Mouse (Mus musculus): ENCODE results near the gene Grifin.

The Grifin gene

DNA sequence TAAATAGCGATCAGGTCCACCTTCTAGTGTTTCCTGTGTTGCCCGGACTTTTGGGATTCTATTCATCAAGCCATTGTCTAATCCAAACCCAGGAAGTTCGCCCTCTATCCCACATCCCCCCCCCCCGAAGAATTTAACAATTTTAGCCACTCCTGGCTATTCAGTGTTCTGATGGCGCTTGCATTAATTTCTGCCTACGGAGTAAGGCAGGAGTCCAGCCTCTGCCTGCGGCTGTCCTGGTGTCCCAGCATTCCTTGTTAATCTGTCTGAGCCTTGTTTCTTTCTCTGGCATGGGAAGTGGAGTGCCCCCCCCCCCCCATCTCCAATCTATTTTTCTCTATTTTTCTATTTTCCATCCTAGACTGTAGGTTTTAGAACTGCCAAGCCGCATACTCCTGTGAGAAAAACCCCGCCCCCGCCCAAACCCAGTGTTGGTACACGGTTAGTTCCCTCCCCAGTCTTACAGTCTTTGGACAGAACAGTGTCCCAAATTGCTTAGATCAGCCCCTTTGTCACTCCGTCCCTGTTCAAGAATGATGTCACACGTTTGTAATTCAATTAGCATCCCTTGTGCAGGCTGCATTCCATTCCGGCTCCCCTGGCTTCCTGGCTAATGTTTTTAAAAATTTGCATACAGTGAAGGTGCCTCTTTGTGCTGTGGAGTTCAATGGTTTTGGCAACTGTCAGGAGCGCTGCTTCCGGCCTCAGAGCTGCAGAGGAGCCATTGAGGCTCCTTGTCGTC is 15.4 kb downstream of the Grifin start:
- DNase-seq (ENCODE audit: low spot score in 2 of 2) = peak; percentile 33 to 53

DNA sequence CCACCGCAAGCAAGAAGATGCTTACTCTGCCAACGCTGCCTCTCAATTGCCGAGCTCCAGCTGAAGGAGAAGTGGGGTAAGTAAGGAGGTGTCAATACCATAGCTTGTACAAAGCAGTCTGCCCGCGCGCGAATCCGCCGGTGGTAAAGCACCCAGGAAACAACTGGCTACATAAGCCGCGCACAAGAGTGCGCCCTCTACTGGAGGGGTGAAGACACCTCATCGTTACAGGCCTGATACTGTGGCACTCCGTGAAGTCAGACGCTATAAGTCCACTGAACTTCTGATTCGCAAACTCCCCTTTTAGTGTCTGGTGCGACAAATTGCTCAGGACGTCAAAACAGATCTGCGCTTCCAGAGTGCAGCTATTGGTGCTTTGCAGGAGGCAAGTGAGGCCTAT is 18.5 kb downstream of the Grifin start:
- no peak for DNase-seq (ENCODE audit: low spot score in 2 of 2)

DNA sequence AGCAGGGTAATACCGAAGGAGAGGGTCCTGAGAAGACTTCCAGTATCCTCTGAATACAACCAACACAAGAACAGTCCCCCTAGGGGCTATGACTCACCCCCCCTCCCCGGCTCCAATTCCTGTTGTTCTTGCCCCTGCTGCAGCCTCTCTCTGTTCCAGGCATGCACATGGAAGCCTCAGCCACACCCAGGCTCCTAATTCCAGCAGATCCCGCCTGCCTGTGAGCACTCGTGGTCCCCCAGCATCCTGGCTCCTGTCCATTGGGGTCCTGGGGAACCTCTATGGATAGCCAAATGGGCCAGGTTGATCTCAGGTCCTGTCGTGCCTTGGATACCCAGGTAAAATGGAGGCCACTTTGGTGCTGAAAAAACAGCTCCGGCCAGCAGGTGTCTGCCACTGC is 19.2 kb downstream of the Grifin start:
- no peak for DNase-seq (ENCODE audit: low spot score in 2 of 2)

DNA sequence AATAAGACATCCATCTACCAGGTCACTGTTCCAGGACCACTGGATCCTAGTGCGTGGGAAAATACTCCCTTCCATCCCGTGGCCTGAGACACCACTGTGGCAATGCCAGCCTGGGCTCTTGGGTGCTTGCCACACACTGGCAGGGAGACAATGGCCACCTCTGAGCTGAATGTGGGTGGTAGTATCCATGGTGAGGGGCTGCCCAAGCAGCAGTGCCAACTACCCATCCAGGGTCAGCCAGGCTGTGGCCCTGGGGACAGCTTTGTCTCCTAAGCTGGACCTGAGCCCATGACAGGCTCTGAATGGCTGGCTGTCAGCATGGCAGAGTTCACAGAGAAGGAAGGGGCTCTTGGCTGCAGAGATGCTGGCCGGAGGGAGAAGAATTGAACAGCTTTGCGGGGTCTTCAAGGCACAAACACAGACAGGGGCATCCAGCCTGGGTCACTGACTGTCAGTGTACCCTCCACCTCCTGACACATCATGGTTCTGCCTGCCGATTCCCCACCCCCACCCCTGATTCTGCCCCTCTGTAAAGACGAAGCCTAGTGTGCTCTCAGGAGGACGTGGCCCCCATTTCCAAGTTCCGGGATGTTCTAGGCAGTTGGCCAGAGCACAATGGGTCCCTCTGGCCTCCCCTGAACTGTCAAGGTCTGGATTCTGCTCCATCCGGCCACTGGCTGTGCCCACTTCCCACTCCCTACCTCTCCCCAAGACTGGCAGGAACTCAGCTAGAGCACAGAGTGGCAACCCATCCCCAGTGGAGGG is 21.9 kb downstream of the Grifin start:
- DNase-seq (ENCODE audit: low spot score in 2 of 2) = peak; percentile 65 to 77

DNA sequence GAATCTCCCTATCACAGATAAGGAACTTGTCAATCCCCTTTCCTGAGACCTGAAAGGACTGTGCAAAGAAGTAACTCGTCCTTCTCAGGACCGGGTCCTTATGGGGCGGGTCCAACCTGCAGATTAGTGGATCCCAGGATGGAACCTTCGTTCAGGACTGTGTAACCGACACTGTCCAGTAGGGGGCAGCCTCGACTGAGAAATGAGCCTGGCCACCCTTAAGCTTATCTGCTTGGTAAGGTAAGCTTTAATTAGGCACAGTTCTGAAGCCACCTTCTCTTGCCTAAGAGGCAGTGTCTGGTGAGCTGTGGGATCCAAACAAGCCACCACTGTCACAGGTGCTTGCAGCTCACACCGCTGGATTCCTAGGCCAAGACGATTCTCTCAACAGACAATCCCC is 24.8 kb downstream of the Grifin start:
- peak; percentile 77 to 80 for DNase-seq (ENCODE audit: low spot score in 2 of 2)

DNA sequence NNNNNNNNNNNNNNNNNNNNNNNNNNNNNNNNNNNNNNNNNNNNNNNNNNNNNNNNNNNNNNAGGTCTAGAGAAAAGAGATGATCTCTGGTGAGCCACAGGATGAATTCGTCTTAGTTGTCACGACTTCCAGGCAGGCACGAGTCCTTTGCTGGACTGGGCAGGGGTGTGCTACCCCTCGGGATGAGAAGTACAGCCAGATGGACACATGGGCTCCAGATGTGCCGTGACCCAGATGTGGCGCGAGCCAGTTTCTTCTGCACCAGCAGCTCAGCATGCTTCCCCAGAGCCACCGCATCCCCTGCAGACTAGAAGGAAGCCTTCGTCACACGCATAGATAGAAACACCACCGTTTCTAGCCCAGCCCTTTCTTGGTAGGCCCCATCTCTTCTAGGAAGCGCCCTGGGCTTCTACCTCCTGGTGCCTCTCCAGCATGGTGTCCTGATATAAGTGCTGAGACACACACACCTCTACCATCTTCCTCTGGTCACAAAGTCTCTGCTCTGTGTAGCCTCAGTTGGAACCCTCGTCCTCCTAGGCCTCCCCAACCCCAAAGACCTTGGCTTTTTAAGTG is 26.7 kb downstream of the Grifin start:
- no peak for DNase-seq (ENCODE audit: low spot score in 2 of 2)

DNA sequence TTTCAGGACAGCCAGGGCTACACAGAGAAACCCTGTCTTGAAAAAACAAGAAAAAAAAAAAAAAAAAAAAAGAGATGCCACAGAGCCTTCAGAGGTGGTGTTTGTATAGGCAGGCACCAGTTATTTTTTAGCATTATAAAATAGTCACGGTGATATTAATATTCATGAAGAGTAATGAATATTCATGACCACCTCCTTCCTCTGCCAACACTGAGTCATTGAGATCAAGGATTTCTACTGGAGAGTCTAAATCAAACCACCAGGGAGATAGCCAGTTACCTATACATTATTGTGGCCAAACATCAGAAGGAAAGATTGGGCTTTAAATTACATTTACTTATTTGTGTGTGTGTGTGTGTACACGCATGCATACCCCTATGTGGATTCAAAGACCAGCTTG is 38.1 kb downstream of the Grifin start:
- no peak for DNase-seq (ENCODE audit: low spot score in 2 of 2)

DNA sequence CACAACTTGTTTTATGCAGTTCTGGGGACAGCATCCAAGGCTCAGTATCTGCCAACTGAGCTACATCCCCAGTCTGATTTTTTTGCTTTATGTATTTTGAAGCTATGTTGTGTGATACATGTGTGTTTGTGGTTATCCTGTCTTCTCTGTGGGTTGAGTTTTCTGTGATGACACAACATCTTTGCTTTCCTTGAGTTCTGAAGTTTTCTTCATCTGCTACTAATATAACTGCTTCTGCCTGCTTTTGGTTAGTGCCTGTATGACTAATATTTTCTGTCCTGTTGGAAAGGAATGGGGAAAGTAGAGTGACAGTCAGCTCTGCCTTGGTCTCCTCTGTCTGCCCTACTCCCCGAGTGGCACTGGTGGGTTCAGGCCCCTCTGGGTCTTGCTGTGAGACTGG is 43.7 kb downstream of the Grifin start:
- DNase-seq (ENCODE audit: low spot score in 2 of 2) = no peak

DNA sequence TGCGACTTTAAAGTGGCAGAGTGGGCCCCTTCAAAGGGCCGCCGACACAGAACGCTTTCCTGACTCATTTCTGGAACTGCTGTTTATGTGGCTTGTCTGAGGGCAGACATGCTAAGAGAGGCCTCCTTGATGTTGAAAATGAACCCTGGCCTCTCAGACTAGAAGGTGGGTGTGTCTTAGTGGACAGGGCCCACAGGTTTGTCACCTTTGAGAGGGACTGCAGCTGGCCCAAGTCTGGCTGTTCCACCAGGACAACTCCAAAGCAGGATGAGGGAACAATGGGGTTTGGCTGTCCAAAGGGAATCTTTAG is 47.0 kb downstream of the Grifin start:
- DNase-seq (ENCODE audit: low spot score in 2 of 2) = no peak

DNA sequence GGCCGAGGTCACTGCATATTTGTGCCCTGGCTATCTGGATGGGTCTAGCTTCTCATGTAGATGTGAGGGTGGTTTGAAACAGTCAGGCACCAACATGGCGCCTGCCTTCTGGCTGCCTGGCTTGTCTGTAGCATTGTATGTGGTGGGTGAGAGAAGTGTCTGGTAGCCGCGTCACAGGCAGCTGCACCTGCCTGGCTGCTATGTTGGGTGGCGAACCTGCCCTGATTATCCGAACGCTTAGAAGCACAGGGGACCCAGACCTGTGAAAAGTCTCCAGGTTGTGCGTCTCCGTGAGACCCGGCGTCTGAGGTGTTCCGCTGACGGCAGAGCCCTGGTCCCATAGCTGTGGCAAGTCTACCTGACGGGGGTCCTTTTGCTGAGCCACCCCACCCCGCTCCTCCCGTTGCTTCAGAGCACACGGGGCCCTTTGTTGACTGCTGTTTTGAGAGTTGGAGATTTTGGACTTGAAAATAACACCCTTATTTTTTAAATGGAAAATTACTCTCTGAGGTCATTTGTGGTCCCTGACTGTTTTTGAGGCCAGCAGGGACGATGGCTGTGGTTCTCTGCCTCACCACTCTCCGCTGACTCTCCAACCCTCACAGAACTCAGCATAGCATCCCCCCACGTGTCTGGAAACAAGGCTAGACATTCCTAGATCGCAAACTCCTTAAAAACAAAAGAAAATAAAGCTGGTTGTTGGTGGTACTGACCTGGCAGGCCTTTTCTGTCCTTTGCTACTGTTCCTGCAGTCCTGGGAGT is 47.5 kb downstream of the Grifin start:
- no peak for DNase-seq (ENCODE audit: low spot score in 2 of 2)

DNA sequence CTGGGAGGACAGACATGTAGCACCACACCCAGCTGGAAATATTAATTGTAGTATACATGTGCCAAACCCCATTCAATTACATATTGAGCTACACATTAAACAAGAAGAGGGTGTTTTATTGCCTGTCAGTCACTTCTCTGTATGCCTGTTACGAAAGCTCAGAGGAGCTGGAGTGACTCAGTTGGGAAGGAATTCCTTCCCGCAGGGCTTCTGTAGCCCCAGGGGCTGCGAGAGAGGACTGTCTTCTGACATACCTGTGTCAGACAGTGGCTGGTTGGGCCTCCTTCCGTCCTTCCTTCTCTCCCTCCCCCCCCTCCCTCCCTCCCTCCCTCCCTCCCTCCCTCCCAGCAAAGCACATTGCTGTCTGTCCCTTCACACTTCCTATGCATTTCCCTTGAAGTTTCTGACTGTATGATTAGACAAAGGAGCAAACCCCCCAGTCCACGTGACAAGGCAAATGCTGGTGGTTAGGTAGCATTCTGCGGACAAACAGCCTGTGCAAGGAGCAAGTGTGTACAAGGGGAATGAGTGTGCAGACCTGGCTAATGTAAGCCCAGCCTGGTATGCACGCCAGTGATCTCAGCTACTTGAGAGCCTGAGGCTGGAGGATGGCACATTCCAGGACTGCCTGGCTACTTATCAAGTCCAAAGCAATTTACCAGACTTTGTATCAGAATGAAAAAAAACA is 49.9 kb downstream of the Grifin start:
- DNase-seq (ENCODE audit: low spot score in 2 of 2) = no peak

DNA sequence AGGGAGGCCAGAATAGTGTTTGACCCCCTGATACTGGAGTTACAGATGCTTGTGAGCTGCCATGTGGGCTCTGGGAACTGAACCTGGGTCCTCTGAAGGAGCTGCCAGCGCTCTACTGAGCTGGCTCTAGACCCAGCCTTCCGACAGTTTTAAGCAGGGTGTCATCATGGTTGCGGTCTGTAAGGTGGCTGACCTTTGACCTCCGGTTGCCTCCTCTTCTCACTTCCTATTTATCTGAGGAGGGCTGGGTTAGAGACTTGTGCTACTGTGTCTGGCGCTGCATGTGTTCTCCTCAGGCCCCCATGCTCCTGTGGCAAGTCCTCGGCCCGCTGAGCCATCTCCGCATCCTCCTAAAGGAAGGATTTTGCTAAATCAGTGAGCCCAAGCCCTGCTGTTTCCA is 51.0 kb downstream of the Grifin start:
- DNase-seq (ENCODE audit: low spot score in 2 of 2) = no peak

All from frontal cortex, postnatal 36 days (tissue).